Mouse (Mus musculus) heart, postnatal 0 days (tissue): Measurements from ENCODE around the gene Klrb1.
"Not testable (repeated sequence)": the region's sequence is repeated elsewhere in the genome, so short reads cannot be mapped to it uniquely, and the experiment has no call there.

Experiments
- CTCF ChIP-seq: IDR thresholded peaks from 2 replicates; pipeline ENCODE4 v1.5.1; 2016; ENCODE audit warnings: antibody characterized with exemption, control low read depth, low read depth
- EP300 ChIP-seq: IDR thresholded peaks from 2 replicates; pipeline ENCODE4 v1.6.1; 2016; ENCODE audit warnings: antibody characterized with exemption, low read depth

GRCm38 (mm10) chr6:128766486-128767254 lies 43.8 kb upstream of the Klrb1 start:
- TF ChIP-seq CTCF, result peak; percentile 65
- TF ChIP-seq EP300, result not testable (repeated sequence)
